In the genomic region with DNA sequence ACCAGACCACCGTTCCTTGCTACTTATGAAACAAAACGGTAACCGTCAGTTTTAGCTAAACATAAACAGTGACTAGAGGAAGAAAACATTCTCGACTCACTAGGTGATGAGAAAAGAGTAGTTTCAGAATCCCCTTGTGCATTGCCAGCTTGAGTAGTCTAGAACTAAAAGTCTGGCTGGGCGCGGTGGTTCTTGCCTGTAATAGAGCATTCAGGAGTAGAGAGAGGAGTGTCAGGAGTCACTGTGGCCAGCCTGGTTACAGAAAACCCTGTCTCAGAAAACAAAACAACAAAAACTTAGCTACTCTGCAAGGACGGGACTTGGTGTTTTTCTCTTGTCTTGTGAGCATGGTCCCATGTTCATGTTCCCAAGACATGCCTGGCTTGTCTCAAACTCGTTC, we compare ENCODE assay signal across 26 mouse cellular contexts. TPM values are rescaled to one million over a fixed set of nuclear protein-coding genes. Genes with fewer than 3 reads are reported as not detected.
A peak's percentile ranks its signal among the peaks of the same experiment; 100 is the strongest.
DNase-seq lines count a peak whose midpoint lies in the region; ATAC-seq and TF ChIP-seq lines count a peak whose summit lies in the region.
"Had no signal": no experiment of that assay in that cellular context is flagged by ENCODE, and none has a peak within 500 bp of the region (broad histone marks: within the 10 kb centered on the region; RNA-seq: fewer than 3 reads in every experiment).

No protein-coding gene starts in this region.

- 0 out of 2 replicates have a peak, but pooled peaks have one; percentile 5 for ATAC-seq in megakaryocyte, adult 5-6 weeks (ENCODE audit: poor library complexity, severe bottlenecking)
- ATAC-seq: forebrain, embryonic 13.5 days; hindbrain, postnatal 0 days; intestine, embryonic 16.5 days; midbrain, embryonic 15.5 days had no signal

- TF ChIP-seq CTCF in layer of hippocampus, adult 2 months (conservative IDR thresholded peaks at IDR 0.05), result no peak
- no peak for TF ChIP-seq CTCF in CH12.LX (conservative IDR thresholded peaks at IDR 0.05 in 1 of 2, IDR thresholded peaks at IDR 0.05 in 1 of 2; ENCODE audit: low read depth in 2 of 2, low read length in 2 of 2)

- no peak for TF ChIP-seq POLR2A in CH12.LX (IDR thresholded peaks at IDR 0.05; ENCODE audit: low read depth, low read length)

- no peak for TF ChIP-seq EP300 in CH12.LX (IDR thresholded peaks at IDR 0.05; ENCODE audit: low read length)

- H3K27me3 ChIP-seq in CH12.LX (replicated peaks), result no peaks in the 10 kb centered on the region
- H3K27me3 ChIP-seq: forebrain, embryonic 13.5 days; hindbrain, embryonic 12.5 days; limb, embryonic 12.5 days; liver, embryonic 13.5 days; midbrain, embryonic 15.5 days; stomach, embryonic 15.5 days had no signal

- peak; percentile 81 for DNase-seq in heart, adult 11 months
- DNase-seq in heart, postnatal 36 days, result no peak
- DNase-seq in layer of hippocampus, adult 2 months (ENCODE audit: low spot score in 2 of 2), result no peak
- DNase-seq in layer of hippocampus, adult 8-10 months (ENCODE audit: low spot score in 2 of 2), result no peak
- DNase-seq in CH12.LX (ENCODE audit: extremely low read depth), result no peak
- no peak for DNase-seq in thymus, postnatal 14 days
- DNase-seq: adrenal gland, postnatal 14 days; cerebellum, adult 11-12 months; cerebellum, postnatal 14 days; gastrocnemius, adult 2 months; gastrocnemius, postnatal 36 days; kidney, adult 8-10 months; kidney, postnatal 4 days; liver, embryonic 13.5 days; lung, adult 2 months; lung, postnatal 10 days had no signal

- no peak for TF ChIP-seq RAD21 in CH12.LX (IDR thresholded peaks at IDR 0.05; ENCODE audit: low read depth, low read length)

- no peak overlapping the region for H3K4me3 ChIP-seq in layer of hippocampus, adult 2 months
- H3K4me3 ChIP-seq in CH12.LX (replicated peaks in 1 of 3; ENCODE audit: low read depth in 2 of 3, low read length in 2 of 3, poor library complexity in 1 of 3), result no peak overlapping the region
- H3K4me3 ChIP-seq: forebrain, embryonic 13.5 days; gastrocnemius, adult 2 months; hindbrain, embryonic 12.5 days; limb, embryonic 12.5 days; liver, embryonic 13.5 days; midbrain, embryonic 10.5 days; midbrain, embryonic 15.5 days; stomach, embryonic 15.5 days had no signal

- peak overlapping the region; percentile 6; the same call in 1 of the 2 replicates for H3K27ac ChIP-seq in layer of hippocampus, adult 2 months
- H3K27ac ChIP-seq in CH12.LX (ENCODE audit: insufficient read depth, low read depth), result no peak overlapping the region
- H3K27ac ChIP-seq: forebrain, embryonic 13.5 days; hindbrain, embryonic 12.5 days; hindbrain, postnatal 0 days; kidney, postnatal 0 days; limb, embryonic 12.5 days; liver, embryonic 13.5 days; midbrain, embryonic 10.5 days; midbrain, embryonic 15.5 days; stomach, embryonic 15.5 days had no signal

- H3K4me2 ChIP-seq in CH12.LX (ENCODE audit: insufficient read depth, low read depth, poor library complexity, severe bottlenecking), result peak overlapping the region; percentile 36; the same call in 1 of the 2 replicates
- H3K4me2 ChIP-seq: forebrain, embryonic 13.5 days; hindbrain, embryonic 12.5 days; limb, embryonic 12.5 days; liver, embryonic 13.5 days; midbrain, embryonic 15.5 days; stomach, embryonic 15.5 days had no signal

- H3K9me3 ChIP-seq in CH12.LX (replicated peaks; ENCODE audit: low read length), result no peaks in the 10 kb centered on the region
- H3K9me3 ChIP-seq: forebrain, embryonic 13.5 days; hindbrain, embryonic 12.5 days; limb, embryonic 12.5 days; liver, embryonic 13.5 days; midbrain, embryonic 10.5 days; midbrain, embryonic 15.5 days; stomach, embryonic 15.5 days had no signal

- dilution Hi-C loops in CH12.LX (cut with MboI; ENCODE audit: extremely low pct_ligation_motif_present, extremely low pct_unique_long_range_greater_than_20kb, low sequenced_read_pairs), result no loop called here

- intact Hi-C loops in heart, postnatal 36 days (cut with DNase I), result no loop called here

- no peak overlapping the region for H3K9ac ChIP-seq in CH12.LX (ENCODE audit: insufficient read depth, low read depth)
- H3K9ac ChIP-seq: forebrain, embryonic 13.5 days; hindbrain, embryonic 12.5 days; limb, embryonic 12.5 days; liver, embryonic 13.5 days; midbrain, embryonic 15.5 days; stomach, embryonic 15.5 days had no signal

- in situ Hi-C loops in CH12.LX (cut with MboI; ENCODE audit: low pct_ligation_motif_present, low pct_unique_long_range_greater_than_20kb, low sequenced_read_pairs), result loop anchor here (10.0 kb wide), 1 partner anchor 63 kb away; no protein-coding TSS in a partner anchor

- H3K79me2 ChIP-seq in CH12.LX (replicated peaks; ENCODE audit: control insufficient read depth, extremely low read depth, insufficient read depth, poor library complexity, severe bottlenecking), result peaks cover 52% of the 10 kb centered on the region

- peaks cover 17 to 59% of the 10 kb centered on the region in 2 experiments for H3K4me1 ChIP-seq in CH12.LX (ENCODE audit: control insufficient read depth in 1 of 2, insufficient read depth in 2 of 2)
- H3K4me1 ChIP-seq: forebrain, embryonic 13.5 days; limb, embryonic 12.5 days; midbrain, embryonic 15.5 days had no signal

- H3K36me3 ChIP-seq in CH12.LX (replicated peaks in 1 of 2; ENCODE audit: control insufficient read depth in 1 of 2, insufficient read depth in 1 of 2, low read length in 1 of 2), result peaks cover 0 to 14% of the 10 kb centered on the region in 2 experiments
- H3K36me3 ChIP-seq: hindbrain, embryonic 12.5 days; limb, embryonic 12.5 days; liver, embryonic 13.5 days; midbrain, embryonic 10.5 days; midbrain, embryonic 15.5 days; stomach, embryonic 15.5 days had no signal

TF ChIP-seq in CH12.LX, 34 proteins besides CTCF, POLR2A, EP300 and RAD21:
- TF ChIP-seq MAX (IDR thresholded peaks at IDR 0.05; ENCODE audit: low read length) (no peak), ELF1 (IDR thresholded peaks at IDR 0.05; ENCODE audit: low read depth, low read length) (no peak), TCF12 (IDR thresholded peaks at IDR 0.05; ENCODE audit: low read depth, low read length) (no peak), MAFK (IDR thresholded peaks at IDR 0.05; ENCODE audit: insufficient replicate concordance, low read length) (no peak), ZMIZ1 (IDR thresholded peaks at IDR 0.05; ENCODE audit: low read depth, low read length) (no peak), MEF2A (IDR thresholded peaks at IDR 0.05; ENCODE audit: borderline replicate concordance, low read depth, low read length) (no peak), ETS1 (conservative IDR thresholded peaks at IDR 0.05; ENCODE audit: low read depth, low read length) (no peak), ZKSCAN1 (IDR thresholded peaks at IDR 0.05; ENCODE audit: borderline replicate concordance, low read depth, low read length) (no peak), CHD2 (IDR thresholded peaks at IDR 0.05; ENCODE audit: low read length) (no peak), UBTF (IDR thresholded peaks at IDR 0.05; ENCODE audit: low read depth, low read length) (no peak)
TF ChIP-seq in CH12.LX: peak in this region for 0.

RNA-seq across cellular contexts. Expression of gene Osbpl8, which starts 12.8 kb away (rescaled TPM):
- 10 to 100 TPM; 70.4 to 71.4 TPM for total RNA-seq in heart, postnatal 36 days (2021)
- total RNA-seq in layer of hippocampus, adult 2 months (2021), result 10 to 100 TPM; 60.8 to 60.9 TPM
- 10 to 100 TPM; 58.5 to 65.7 (median 62.7) TPM for total RNA-seq in layer of hippocampus, adult 8-10 months (2022)
- total RNA-seq in CH12.LX (2012; rRNA removed) (18.0 and 23.4 TPM in 2 replicates), CH12.LX (2014; rRNA removed) (26.4 and 29.6 TPM in 2 replicates)
- polyA plus RNA-seq in CH12.LX (2012; ENCODE audit: insufficient read length, low read depth), result 12.9 and 13.0 TPM in 2 replicates
- 65.5 and 68.1 TPM in 2 replicates for total RNA-seq in megakaryocyte, adult 5-6 weeks (2015)
- total RNA-seq in megakaryocyte, adult 5-6 weeks (2017), result 95.3 and 105 TPM in 2 replicates
